Mouse (Mus musculus): Measurements from ENCODE around the gene Rmi2.
"Not testable (repeated sequence)": the region's sequence is repeated elsewhere in the genome, so short reads cannot be mapped to it uniquely, and the experiment has no call there.

DNA sequence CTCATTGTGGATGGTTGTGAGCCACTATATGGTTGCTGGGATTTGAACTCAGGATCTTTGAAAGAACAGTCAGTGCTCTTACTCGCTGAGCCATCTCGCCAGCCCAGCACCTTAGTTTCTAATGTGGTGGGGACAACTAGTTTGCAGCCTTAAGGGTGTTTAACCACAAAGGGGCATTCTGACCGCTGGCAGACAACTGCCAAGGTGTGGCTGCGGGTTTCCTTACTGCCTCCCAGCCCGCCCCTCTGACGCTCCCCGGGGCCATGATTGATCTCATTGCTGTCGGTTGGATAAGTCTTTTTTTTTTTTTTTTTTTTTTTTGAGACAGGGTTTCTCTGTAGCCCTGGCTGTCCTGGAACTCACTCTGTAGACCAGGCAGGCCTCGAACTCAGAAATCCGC is 17.4 kb downstream of the Rmi2 start:
- not testable (repeated sequence) for TF ChIP-seq CTCF (IDR thresholded peaks at IDR 0.05; ENCODE audit: low read depth, low read length); EP300 (IDR thresholded peaks at IDR 0.05; ENCODE audit: insufficient read depth, low read depth, low read length)
